Mouse (Mus musculus): ENCODE measurements around the gene Lrrtm4. TPM values are rescaled to one million over a fixed set of nuclear protein-coding genes. Genes with fewer than 3 reads are reported as not detected.

The Lrrtm4 gene
- polyA plus RNA-seq, 1 experiment from 2014 or later: 1.8 TPM

GRCm38 (mm10) chr6:80554991-80555390, 536.3 kb downstream of the Lrrtm4 start:
- ATAC-seq (ENCODE audit: insufficient number of reproducible peaks, insufficient read depth, low FRiP score, low TSS enrichment): no peak
- Histone ChIP-seq H3K4me3 (no peak overlapping the region), H3K4me2 (replicated peaks) (no peak overlapping the region), H3K4me1 (no peaks in the 10 kb centered on the region), H3K9me3 (no peaks in the 10 kb centered on the region), H3K36me3 (no peaks in the 10 kb centered on the region), H3K27ac (no peak overlapping the region), H3K27me3 (no peaks in the 10 kb centered on the region), H3K9ac (no peak overlapping the region)

GRCm38 (mm10) chr6:80577227-80577626, 558.5 kb downstream of the Lrrtm4 start:
- H3K27me3 ChIP-seq: no peaks in the 10 kb centered on the region
- H3K36me3 ChIP-seq: no peaks in the 10 kb centered on the region
- no peak for ATAC-seq (ENCODE audit: insufficient number of reproducible peaks, insufficient read depth, low FRiP score, low TSS enrichment)
- H3K9me3 ChIP-seq: no peaks in the 10 kb centered on the region
- no peak overlapping the region for H3K27ac ChIP-seq
- no peak overlapping the region for H3K4me3 ChIP-seq
- no peak overlapping the region for H3K4me2 ChIP-seq (replicated peaks)
- no peaks in the 10 kb centered on the region for H3K4me1 ChIP-seq
- H3K9ac ChIP-seq: no peak overlapping the region
- 84% methylated on average over 2 of the region's 2 CpGs for WGBS

GRCm38 (mm10) chr6:80582225-80582624, 563.5 kb downstream of the Lrrtm4 start:
- Histone ChIP-seq H3K4me2 (replicated peaks) (no peak overlapping the region), H3K9me3 (no peaks in the 10 kb centered on the region), H3K9ac (no peak overlapping the region), H3K27me3 (no peaks in the 10 kb centered on the region), H3K4me3 (no peak overlapping the region), H3K36me3 (no peaks in the 10 kb centered on the region), H3K27ac (no peak overlapping the region), H3K4me1 (no peaks in the 10 kb centered on the region)
- 76% methylated on average over 1 of the region's 1 CpGs for WGBS
- ATAC-seq (ENCODE audit: insufficient number of reproducible peaks, insufficient read depth, low FRiP score, low TSS enrichment): no peak

GRCm38 (mm10) chr6:80589776-80590175, 571.1 kb downstream of the Lrrtm4 start:
- no peak overlapping the region for H3K4me3 ChIP-seq
- H3K27ac ChIP-seq: no peak overlapping the region
- H3K4me1 ChIP-seq: no peaks in the 10 kb centered on the region
- no peaks in the 10 kb centered on the region for H3K9me3 ChIP-seq
- no peak overlapping the region for H3K9ac ChIP-seq
- no peak overlapping the region for H3K4me2 ChIP-seq (replicated peaks)
- H3K27me3 ChIP-seq: no peaks in the 10 kb centered on the region
- no peak for ATAC-seq (ENCODE audit: insufficient number of reproducible peaks, insufficient read depth, low FRiP score, low TSS enrichment)
- 64% methylated on average over 1 of the region's 1 CpGs for WGBS
- no peaks in the 10 kb centered on the region for H3K36me3 ChIP-seq

GRCm38 (mm10) chr6:80619508-80619907, 600.8 kb downstream of the Lrrtm4 start:
- Histone ChIP-seq H3K4me3 (no peak overlapping the region), H3K9ac (no peak overlapping the region), H3K27ac (no peak overlapping the region), H3K4me1 (no peaks in the 10 kb centered on the region), H3K36me3 (no peaks in the 10 kb centered on the region), H3K9me3 (no peaks in the 10 kb centered on the region), H3K4me2 (replicated peaks) (no peak overlapping the region), H3K27me3 (no peaks in the 10 kb centered on the region)
- 79% methylated on average over 2 of the region's 2 CpGs for WGBS
- no peak for ATAC-seq (ENCODE audit: insufficient number of reproducible peaks, insufficient read depth, low FRiP score, low TSS enrichment)

GRCm38 (mm10) chr6:80622676-80623334, 604.1 kb downstream of the Lrrtm4 start:
- Histone ChIP-seq H3K4me2 (replicated peaks) (no peak overlapping the region), H3K27ac (no peak overlapping the region), H3K36me3 (no peaks in the 10 kb centered on the region), H3K9me3 (no peaks in the 10 kb centered on the region), H3K4me1 (no peaks in the 10 kb centered on the region), H3K27me3 (no peaks in the 10 kb centered on the region), H3K9ac (no peak overlapping the region), H3K4me3 (no peak overlapping the region)
- 88% methylated on average over 6 of the region's 6 CpGs for WGBS
- ATAC-seq (ENCODE audit: insufficient number of reproducible peaks, insufficient read depth, low FRiP score, low TSS enrichment): no peak

GRCm38 (mm10) chr6:80625509-80625908, 606.8 kb downstream of the Lrrtm4 start:
- no peak for ATAC-seq (ENCODE audit: insufficient number of reproducible peaks, insufficient read depth, low FRiP score, low TSS enrichment)
- WGBS: 87% methylated on average over 4 of the region's 4 CpGs
- H3K4me1 ChIP-seq: no peaks in the 10 kb centered on the region

GRCm38 (mm10) chr6:80662729-80663128, 644.1 kb downstream of the Lrrtm4 start:
- Histone ChIP-seq H3K4me3 (no peak overlapping the region), H3K9me3 (no peaks in the 10 kb centered on the region), H3K27me3 (no peaks in the 10 kb centered on the region), H3K9ac (no peak overlapping the region), H3K27ac (no peak overlapping the region), H3K4me1 (no peaks in the 10 kb centered on the region), H3K36me3 (no peaks in the 10 kb centered on the region), H3K4me2 (replicated peaks) (no peak overlapping the region)
- ATAC-seq (ENCODE audit: insufficient number of reproducible peaks, insufficient read depth, low FRiP score, low TSS enrichment): no peak
- WGBS: 90% methylated on average over 5 of the region's 5 CpGs

More at GRCm38 (mm10) chr6:80625509-80625908, 606.8 kb downstream of the Lrrtm4 start:
- H3K36me3 ChIP-seq: no peaks in the 10 kb centered on the region
- no peak overlapping the region for H3K27ac ChIP-seq
- no peak overlapping the region for H3K9ac ChIP-seq
- no peaks in the 10 kb centered on the region for H3K9me3 ChIP-seq
- H3K4me3 ChIP-seq: no peak overlapping the region
- no peaks in the 10 kb centered on the region for H3K27me3 ChIP-seq
- H3K4me2 ChIP-seq (replicated peaks): no peak overlapping the region

GRCm38 (mm10) chr6:80664039-80664438, 645.4 kb downstream of the Lrrtm4 start:
- no peak for ATAC-seq (ENCODE audit: insufficient number of reproducible peaks, insufficient read depth, low FRiP score, low TSS enrichment)
- no peak overlapping the region for H3K4me2 ChIP-seq (replicated peaks)
- H3K36me3 ChIP-seq: no peaks in the 10 kb centered on the region
- no peaks in the 10 kb centered on the region for H3K4me1 ChIP-seq
- H3K27ac ChIP-seq: no peak overlapping the region
- no peaks in the 10 kb centered on the region for H3K27me3 ChIP-seq
- H3K9ac ChIP-seq: no peak overlapping the region
- no peak overlapping the region for H3K4me3 ChIP-seq
- WGBS: 85% methylated on average over 4 of the region's 4 CpGs
- H3K9me3 ChIP-seq: no peaks in the 10 kb centered on the region

- Histone ChIP-seq H3K4me1 (no peaks in the 10 kb centered on the region), H3K9ac (no peak overlapping the region), H3K4me2 (replicated peaks) (no peak overlapping the region), H3K27ac (no peak overlapping the region), H3K36me3 (no peaks in the 10 kb centered on the region), H3K9me3 (no peaks in the 10 kb centered on the region), H3K27me3 (no peaks in the 10 kb centered on the region), H3K4me3 (no peak overlapping the region)
- no peak for ATAC-seq (ENCODE audit: insufficient number of reproducible peaks, insufficient read depth, low FRiP score, low TSS enrichment)
- 47% methylated on average over 2 of the region's 2 CpGs for WGBS
Measured at GRCm38 (mm10) chr6:80704183-80704582, 685.5 kb downstream of the Lrrtm4 start.

GRCm38 (mm10) chr6:80720468-80720867, 701.8 kb downstream of the Lrrtm4 start:
- Histone ChIP-seq H3K9me3 (no peaks in the 10 kb centered on the region), H3K9ac (no peak overlapping the region), H3K36me3 (no peaks in the 10 kb centered on the region), H3K4me1 (no peaks in the 10 kb centered on the region), H3K27me3 (no peaks in the 10 kb centered on the region), H3K4me2 (replicated peaks) (no peak overlapping the region), H3K27ac (no peak overlapping the region), H3K4me3 (no peak overlapping the region)
- 74% methylated on average over 5 of the region's 5 CpGs for WGBS
- no peak for ATAC-seq (ENCODE audit: insufficient number of reproducible peaks, insufficient read depth, low FRiP score, low TSS enrichment)

- WGBS: 76% methylated on average over 3 of the region's 3 CpGs
- H3K4me2 ChIP-seq (replicated peaks): no peak overlapping the region
- no peak overlapping the region for H3K4me3 ChIP-seq
- no peak for ATAC-seq (ENCODE audit: insufficient number of reproducible peaks, insufficient read depth, low FRiP score, low TSS enrichment)
- no peaks in the 10 kb centered on the region for H3K27me3 ChIP-seq
- no peaks in the 10 kb centered on the region for H3K9me3 ChIP-seq
- H3K27ac ChIP-seq: no peak overlapping the region
- H3K9ac ChIP-seq: no peak overlapping the region
- no peaks in the 10 kb centered on the region for H3K4me1 ChIP-seq
- H3K36me3 ChIP-seq: no peaks in the 10 kb centered on the region
Measured at GRCm38 (mm10) chr6:80733416-80733815, 714.7 kb downstream of the Lrrtm4 start.

- WGBS: 74% methylated on average over 2 of the region's 2 CpGs
- no peaks in the 10 kb centered on the region for H3K9me3 ChIP-seq
- H3K4me3 ChIP-seq: no peak overlapping the region
- no peak overlapping the region for H3K4me2 ChIP-seq (replicated peaks)
- ATAC-seq (ENCODE audit: insufficient number of reproducible peaks, insufficient read depth, low FRiP score, low TSS enrichment): no peak
- no peak overlapping the region for H3K27ac ChIP-seq
- no peaks in the 10 kb centered on the region for H3K27me3 ChIP-seq
- no peaks in the 10 kb centered on the region for H3K4me1 ChIP-seq
- H3K36me3 ChIP-seq: no peaks in the 10 kb centered on the region
- no peak overlapping the region for H3K9ac ChIP-seq
Measured at GRCm38 (mm10) chr6:80750769-80751168, 732.1 kb downstream of the Lrrtm4 start.
